Mouse (Mus musculus): Measurements from ENCODE around the gene Btbd35f16. TPM values are rescaled to one million over a fixed set of nuclear protein-coding genes. Genes with fewer than 3 reads are reported as not detected.

The Btbd35f16 gene
- not detected for polyA plus RNA-seq (2014; fragmentation: Illumina TruSeq; extraction: RNeasy Lipid Tissue Mini Kit (QIAGEN cat#74804); ENCODE audit: insufficient read depth, low read depth, low replicate concordance)

GRCm38 (mm10) chrX:3956902-3957301 is at the start of gene Btbd35f16:
Gene Btbd35f16 (minus strand): TSS chrX:3957002.

Other genes with a start within 250 kb of the Btbd35f16 start
- not detected for gene Btbd35f10, start 204.1 kb downstream of the Btbd35f16 start, polyA plus RNA-seq (2014; fragmentation: Illumina TruSeq; extraction: RNeasy Lipid Tissue Mini Kit (QIAGEN cat#74804); ENCODE audit: insufficient read depth, low read depth, low replicate concordance)
- gene Btbd35f3, start 80.7 kb upstream of the Btbd35f16 start, polyA plus RNA-seq (2014; fragmentation: Illumina TruSeq; extraction: RNeasy Lipid Tissue Mini Kit (QIAGEN cat#74804); ENCODE audit: insufficient read depth, low read depth, low replicate concordance) = not detected
- gene Btbd35f28, start 239.6 kb upstream of the Btbd35f16 start, polyA plus RNA-seq (2014; fragmentation: Illumina TruSeq; extraction: RNeasy Lipid Tissue Mini Kit (QIAGEN cat#74804); ENCODE audit: insufficient read depth, low read depth, low replicate concordance) = not detected